Mouse (Mus musculus) right cerebral cortex, postnatal 25 days (tissue): ENCODE data around the gene Coq9.
"Not testable (repeated sequence)": the region's sequence is repeated elsewhere in the genome, so short reads cannot be mapped to it uniquely, and the experiment has no call there.

Source experiments
- DNase-seq: peaks from one replicate; pipeline ENCODE4 v3.0.0; 2022

Coq9 gene

GRCm38 (mm10) chr8:94822637-94823560, 15.2 kb upstream of the Coq9 start:
- peak; percentile 51 for DNase-seq

- DNase-seq: no peak
Observed at GRCm38 (mm10) chr8:94825170-94825569, 13.0 kb upstream of the Coq9 start.

- DNase-seq: no peak
Observed at GRCm38 (mm10) chr8:94826210-94826609, 11.9 kb upstream of the Coq9 start.

- no peak for DNase-seq
Observed at GRCm38 (mm10) chr8:94828284-94828683, 9.8 kb upstream of the Coq9 start.

GRCm38 (mm10) chr8:94833901-94834405, 4.2 kb upstream of the Coq9 start:
- not testable (repeated sequence) for DNase-seq

GRCm38 (mm10) chr8:94835751-94836150, 2.4 kb upstream of the Coq9 start:
- DNase-seq: not testable (repeated sequence)

- no peak for DNase-seq
Observed at GRCm38 (mm10) chr8:94836456-94837240, 1.5 kb upstream of the Coq9 start.

GRCm38 (mm10) chr8:94838600-94838999, 479 bp downstream of the Coq9 start:
- DNase-seq: no peak

GRCm38 (mm10) chr8:94841183-94841582, 3.1 kb downstream of the Coq9 start:
- DNase-seq: no peak

GRCm38 (mm10) chr8:94850049-94850448, 11.9 kb downstream of the Coq9 start:
- DNase-seq: no peak

GRCm38 (mm10) chr8:94854761-94855160, 16.6 kb downstream of the Coq9 start:
- DNase-seq: not testable (repeated sequence)

- no peak for DNase-seq
Observed at GRCm38 (mm10) chr8:94857011-94857345, 18.9 kb downstream of the Coq9 start.

- DNase-seq: peak; percentile 88
Observed at GRCm38 (mm10) chr8:94857346-94858173, 19.4 kb downstream of the Coq9 start, which contains the start of gene Polr2c. Gene Polr2c (plus strand): TSS chr8:94857450.

- DNase-seq: peak; percentile 24
Observed at GRCm38 (mm10) chr8:94861352-94861910, 23.3 kb downstream of the Coq9 start.

GRCm38 (mm10) chr8:94862487-94863220, 24.5 kb downstream of the Coq9 start:
- no peak for DNase-seq

- DNase-seq: no peak
Observed at GRCm38 (mm10) chr8:94863897-94864673, 26.0 kb downstream of the Coq9 start.

- no peak for DNase-seq
Observed at GRCm38 (mm10) chr8:94865292-94865691, 27.2 kb downstream of the Coq9 start.

- no peak for DNase-seq
Observed at GRCm38 (mm10) chr8:94866921-94867320, 28.8 kb downstream of the Coq9 start.

GRCm38 (mm10) chr8:94869146-94869545, 31.0 kb downstream of the Coq9 start:
- DNase-seq: no peak

- no peak for DNase-seq
Observed at GRCm38 (mm10) chr8:94870003-94870402, 31.9 kb downstream of the Coq9 start.
